Mouse (Mus musculus): ENCODE data around the gene Gm11084.

Gm11084 gene

GRCm38 (mm10) chr2:72924981-72925380 lies 61.5 kb downstream of the Gm11084 start:
- peak; percentile 23 for DNase-seq (ENCODE audit: low read depth)

All from NIH3T3 (cell line).